ENCODE assay signal across 9 mouse cellular contexts in the genomic region with DNA sequence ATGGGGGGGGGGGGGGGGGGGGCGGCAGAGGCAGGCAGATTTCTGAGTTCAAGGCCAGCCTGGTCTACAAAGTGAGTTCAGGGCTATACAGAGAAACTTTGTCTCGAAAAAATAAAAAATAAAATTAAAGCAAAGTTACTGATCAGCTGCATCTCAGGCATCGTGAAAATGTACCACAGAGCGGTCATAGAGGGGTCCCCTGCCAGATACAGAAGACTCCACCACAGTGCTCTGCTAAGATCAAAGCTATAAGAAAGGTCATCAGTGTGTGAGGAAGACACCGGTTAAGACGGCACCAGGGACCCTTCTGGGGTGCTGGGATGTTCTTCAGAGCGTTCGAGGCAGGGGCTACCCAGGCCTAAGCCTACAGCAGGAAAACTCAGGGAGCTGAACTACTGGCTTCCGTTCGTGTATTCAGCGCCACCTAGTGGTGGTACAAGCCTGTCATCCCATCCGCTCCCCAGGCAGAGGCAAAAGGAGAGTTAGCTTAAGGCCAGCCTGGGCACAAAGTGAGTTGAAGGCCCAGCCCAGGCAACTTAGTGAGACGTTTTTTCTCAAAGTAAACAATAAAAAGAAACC. TPM values are rescaled to one million over a fixed set of nuclear protein-coding genes. Genes with fewer than 3 reads are reported as not detected.
DNase-seq lines count a peak whose midpoint lies in the region; ATAC-seq and TF ChIP-seq lines count a peak whose summit lies in the region.
"Had no signal": no experiment of that assay in that cellular context is flagged by ENCODE, and none has a peak within 500 bp of the region (broad histone marks: within the 10 kb centered on the region; RNA-seq: fewer than 3 reads in every experiment).

No protein-coding gene starts in this region.

- 26% methylated on average over 13 of the region's 13 CpGs for WGBS in forebrain, embryonic 12.5 days
- WGBS in large intestine, adult 2 months, result 25% methylated on average over 13 of the region's 13 CpGs
- WGBS in lung, embryonic 14.5 days, result 20% methylated on average over 13 of the region's 13 CpGs

- no peaks in the 10 kb centered on the region for H3K9me3 ChIP-seq in ES-E14 (ENCODE audit: control insufficient read depth, insufficient read depth, low read depth, low read length)
- H3K9me3 ChIP-seq in forebrain, embryonic 12.5 days, result no peaks in the 10 kb centered on the region
- no peaks in the 10 kb centered on the region for H3K9me3 ChIP-seq in lung, embryonic 14.5 days (ENCODE audit: low read depth, low read length)

- intact Hi-C loops in heart, postnatal 25 days (cut with DNase I), result loop anchor here (5.0 kb wide), 1 partner anchor 192 kb away; no protein-coding TSS in a partner anchor

- in situ Hi-C loops in ES-E14 (cut with MboI; ENCODE audit: low sequenced_read_pairs in 2 of 2, unreplicated experiment in 2 of 2), result no loop called here

- peaks cover 4 to 10% of the 10 kb centered on the region in 2 experiments for H3K4me1 ChIP-seq in ES-E14 (ENCODE audit: control insufficient read depth in 2 of 2, insufficient read depth in 2 of 2, low read length in 2 of 2, poor library complexity in 1 of 2)
- H3K4me1 ChIP-seq in forebrain, embryonic 12.5 days, result peaks cover 5% of the 10 kb centered on the region; the same call in 1 of the 2 replicates
- no peaks in the 10 kb centered on the region for H3K4me1 ChIP-seq in lung, embryonic 14.5 days (ENCODE audit: insufficient read depth)

- no peak overlapping the region for H3K4me3 ChIP-seq in ES-E14 (ENCODE audit: insufficient read depth in 1 of 2, low read depth in 1 of 2, low read length in 2 of 2, poor library complexity in 1 of 2, severe bottlenecking in 1 of 2)
- no peak overlapping the region for H3K4me3 ChIP-seq in forebrain, embryonic 12.5 days (replicated peaks)
- no peak overlapping the region for H3K4me3 ChIP-seq in lung, embryonic 14.5 days (ENCODE audit: low read depth, low read length)

- TF ChIP-seq CTCF in lung, embryonic 14.5 days (IDR thresholded peaks at IDR 0.05; ENCODE audit: low read depth), result peak; percentile 98

- no peaks in the 10 kb centered on the region for H3K36me3 ChIP-seq in ES-E14 (ENCODE audit: control insufficient read depth, insufficient read depth, low read length, poor library complexity, severe bottlenecking)
- no peaks in the 10 kb centered on the region for H3K36me3 ChIP-seq in forebrain, embryonic 12.5 days (replicated peaks)
- no peaks in the 10 kb centered on the region for H3K36me3 ChIP-seq in lung, embryonic 14.5 days (ENCODE audit: insufficient read depth)

- ATAC-seq in forebrain, embryonic 12.5 days (ENCODE audit: low FRiP score), result peak; percentile 80
- peak; percentile 81 for ATAC-seq in lung, embryonic 14.5 days (ENCODE audit: insufficient read depth)

- 0 out of 2 replicates have a peak, but pooled peaks cover 4% of the 10 kb centered on the region for H3K27me3 ChIP-seq in forebrain, embryonic 12.5 days
- H3K27me3 ChIP-seq in lung, embryonic 14.5 days (ENCODE audit: insufficient read depth, low read length), result no peaks in the 10 kb centered on the region

- 0 out of 2 replicates have a peak overlapping the region, but pooled peaks have one; percentile 41 for H3K9ac ChIP-seq in ES-E14 (ENCODE audit: insufficient read depth, low read depth, low read length, poor library complexity, severe bottlenecking)
- no peak overlapping the region for H3K9ac ChIP-seq in forebrain, embryonic 12.5 days
- no peak overlapping the region for H3K9ac ChIP-seq in lung, embryonic 14.5 days

- no peak overlapping the region for H3K4me2 ChIP-seq in forebrain, embryonic 12.5 days
- no peak overlapping the region for H3K4me2 ChIP-seq in lung, embryonic 14.5 days

- peak; percentile 79 for DNase-seq in ES-E14 (ENCODE audit: low read depth, low spot score)
- DNase-seq in c-Kit-positive CD71-positive TER-119-positive erythroid progenitor cells, embryonic 14.5 days (ENCODE audit: low spot score), result peak; percentile 69
- DNase-seq in heart, postnatal 25 days (ENCODE audit: low spot score), result peak; percentile 53
- peak; percentile 24 for DNase-seq in large intestine, adult 2 months (ENCODE audit: low read depth, low spot score)
- DNase-seq in lung, embryonic 14.5 days, result peak; percentile 96
- peak; percentile 93 for DNase-seq in retina, embryonic 14.5 days (ENCODE audit: low spot score)
- DNase-seq in urinary bladder, postnatal 14 days (ENCODE audit: low spot score), result peak; percentile 74

- H3K27ac ChIP-seq in ES-E14 (ENCODE audit: insufficient read depth, low read depth, low read length, poor library complexity, severe bottlenecking), result no peak overlapping the region
- H3K27ac ChIP-seq in forebrain, embryonic 12.5 days, result no peak overlapping the region
- H3K27ac ChIP-seq in lung, embryonic 14.5 days (ENCODE audit: low read depth), result no peak overlapping the region
- H3K27ac ChIP-seq: macrophage had no signal

TF ChIP-seq in ES-E14, 5 proteins besides CTCF, POLR2A, EP300 and RAD21:
- TF ChIP-seq ZC3H11A (IDR thresholded peaks at IDR 0.05; ENCODE audit: borderline replicate concordance, low read depth, low read length) (peak; percentile 40; the same call in 1 of the 2 replicates), HCFC1 (IDR thresholded peaks at IDR 0.05; ENCODE audit: borderline replicate concordance, insufficient read depth, low read length) (no peak)

RNA-seq across cellular contexts. Expression of a gene that starts 15.9 kb away (rescaled TPM):
- 102 and 216 TPM in 2 replicates for total RNA-seq in ES-E14 (2012; rRNA removed)
- 20.7 and 22.9 TPM in 2 replicates for polyA plus RNA-seq in forebrain, embryonic 12.5 days (2016; fragmentation: Nextera tagmentation; extraction: Ambion mirVana)
- total RNA-seq in heart, postnatal 25 days (2021), result 10 to 100 TPM; 16.1 to 21.9 TPM
- polyA plus RNA-seq in large intestine, adult 2 months (2012; rRNA removed), result 3.3 and 4.0 TPM in 2 replicates
- 44.1 and 47.5 TPM in 2 replicates for polyA plus RNA-seq in lung, embryonic 14.5 days (2014; fragmentation: Nextera tagmentation; extraction: Ambion mirVana)

RNA-seq across cellular contexts. Expression of a gene that starts 18.5 kb away (rescaled TPM):
- 164 and 277 TPM in 2 replicates for total RNA-seq in ES-E14 (2012; rRNA removed)
- polyA plus RNA-seq in forebrain, embryonic 12.5 days (2016; fragmentation: Nextera tagmentation; extraction: Ambion mirVana), result 0.15 TPM in 1 of 2 replicates, not detected in the other
- total RNA-seq in heart, postnatal 25 days (2021), result under 1 TPM in 1 of 2 experiments, not detected in 1; 0.10 TPM
- polyA plus RNA-seq in large intestine, adult 2 months (2012; rRNA removed), result 0.05 and 0.16 TPM in 2 replicates
- polyA plus RNA-seq in lung, embryonic 14.5 days (2014; fragmentation: Nextera tagmentation; extraction: Ambion mirVana), result 0.08 TPM in 2 replicates
- polyA plus RNA-seq: macrophage had no signal

RNA-seq across cellular contexts. Expression of a gene that starts 53.2 kb away (rescaled TPM):
- 27.0 and 32.3 TPM in 2 replicates for total RNA-seq in ES-E14 (2012; rRNA removed)
- polyA plus RNA-seq in forebrain, embryonic 12.5 days (2016; fragmentation: Nextera tagmentation; extraction: Ambion mirVana), result 87.6 and 88.3 TPM in 2 replicates
- 10 to 100 TPM; 71.4 to 75.2 TPM for total RNA-seq in heart, postnatal 25 days (2021)
- 63.8 and 102 TPM in 2 replicates for polyA plus RNA-seq in large intestine, adult 2 months (2012; rRNA removed)
- polyA plus RNA-seq in lung, embryonic 14.5 days (2014; fragmentation: Nextera tagmentation; extraction: Ambion mirVana), result 53.8 and 57.4 TPM in 2 replicates

Comparison
In these comparisons a context has a peak if more than half of its experiments do, and no peak if none do; other contexts are left out.
1. DNase-seq: peak in every context shown above with its lines; median percentile 96 in lung, embryonic 14.5 days; 93 in retina, embryonic 14.5 days; 79 in ES-E14; 74 in urinary bladder, postnatal 14 days; 69 in c-Kit-positive CD71-positive TER-119-positive erythroid progenitor cells, embryonic 14.5 days; 53 in heart, postnatal 25 days; 24 in large intestine, adult 2 months.